Mouse (Mus musculus): ENCODE data around the gene Tirap. TPM values are rescaled to one million over a fixed set of nuclear protein-coding genes. Genes with fewer than 3 reads are reported as not detected.
"Not testable (repeated sequence)": the region's sequence is repeated elsewhere in the genome, so short reads cannot be mapped to it uniquely, and the experiment has no call there.

Gene Tirap
- polyA plus RNA-seq, 1 experiment from 2014 or later, result 11.9 TPM

DNA sequence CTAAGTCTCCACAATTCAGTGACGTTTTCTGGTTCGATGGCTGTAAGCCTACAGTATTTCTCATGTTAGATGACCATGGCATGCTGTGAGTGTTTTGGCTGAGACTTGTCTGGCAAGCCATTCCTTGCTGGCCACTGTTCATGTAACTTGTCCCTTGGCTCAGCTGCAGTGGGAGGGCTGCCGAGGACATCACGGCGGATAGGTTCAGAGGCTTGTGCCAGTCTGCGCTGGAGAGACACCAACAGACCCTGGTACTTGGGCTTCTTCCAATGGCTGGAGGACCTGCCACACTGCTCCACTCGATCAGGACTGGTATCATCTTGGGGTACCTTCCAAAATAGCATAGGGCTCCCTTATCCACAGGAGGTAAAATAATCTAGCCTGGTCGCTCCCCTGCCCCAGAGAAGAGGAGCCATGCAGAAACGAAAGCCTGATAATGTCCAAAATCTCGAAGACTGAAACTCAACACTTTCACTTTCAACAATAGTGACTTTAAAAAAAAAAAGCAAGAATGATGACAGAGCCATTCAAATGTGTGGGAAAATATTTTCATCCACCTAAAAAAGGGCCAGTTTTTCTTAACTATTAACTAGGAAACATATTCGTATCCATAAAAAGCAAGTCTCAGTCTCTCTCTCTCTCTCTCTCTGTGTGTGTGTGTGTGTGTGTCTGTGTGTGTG, 36.9 kb downstream of the Tirap start:
- DNase-seq (ENCODE audit: low spot score), result no peak
- 93% methylated on average over 11 of the region's 11 CpGs for WGBS

DNA sequence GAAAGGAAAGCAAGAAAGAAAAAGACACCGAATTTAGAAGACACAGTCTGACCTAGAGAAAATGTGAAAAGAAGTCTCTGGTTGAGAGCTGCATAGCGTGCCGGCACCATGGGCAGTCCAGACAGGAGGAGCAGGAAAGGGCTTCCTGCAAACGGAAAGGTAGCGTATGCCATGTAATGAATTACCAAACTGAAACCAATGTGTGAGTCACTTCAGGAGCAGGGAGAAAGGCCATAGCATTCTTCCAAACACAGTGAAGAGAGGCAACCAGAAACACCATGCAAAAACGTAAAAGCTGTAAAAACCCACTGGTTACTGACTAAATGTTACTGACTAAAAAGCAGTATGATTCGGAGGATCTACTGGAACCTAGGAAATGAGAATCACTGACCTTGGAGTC, 38.4 kb downstream of the Tirap start:
- no peak overlapping the region for H3K4me3 ChIP-seq (ENCODE audit: low read depth, low read length)
- no peak for DNase-seq (ENCODE audit: low spot score)
- ATAC-seq (ENCODE audit: low FRiP score), result no peak
- H3K9ac ChIP-seq (ENCODE audit: low read depth, low read length), result no peak overlapping the region
- H3K27ac ChIP-seq (ENCODE audit: low read depth, low read length), result no peak overlapping the region
- WGBS, result 95% methylated on average over 7 of the region's 7 CpGs
- no peaks in the 10 kb centered on the region for H3K9me3 ChIP-seq (ENCODE audit: control insufficient read depth, low read length)
- no peaks in the 10 kb centered on the region for H3K4me1 ChIP-seq (replicated peaks; ENCODE audit: control insufficient read depth, insufficient read depth, low read length)
- no peak overlapping the region for H3K4me2 ChIP-seq (replicated peaks; ENCODE audit: low read depth, low read length)
- no peaks in the 10 kb centered on the region for H3K27me3 ChIP-seq (ENCODE audit: control insufficient read depth, insufficient read depth, low read length)
- H3K36me3 ChIP-seq (ENCODE audit: control insufficient read depth, insufficient read depth, low read length), result no peaks in the 10 kb centered on the region

More for the DNA sequence above, 36.9 kb downstream of the Tirap start:
- H3K36me3 ChIP-seq (ENCODE audit: control insufficient read depth, insufficient read depth, low read length), result no peaks in the 10 kb centered on the region
- no peak overlapping the region for H3K4me2 ChIP-seq (replicated peaks; ENCODE audit: low read depth, low read length)
- no peaks in the 10 kb centered on the region for H3K27me3 ChIP-seq (ENCODE audit: control insufficient read depth, insufficient read depth, low read length)
- no peaks in the 10 kb centered on the region for H3K4me1 ChIP-seq (replicated peaks; ENCODE audit: control insufficient read depth, insufficient read depth, low read length)
- no peaks in the 10 kb centered on the region for H3K9me3 ChIP-seq (ENCODE audit: control insufficient read depth, low read length)
- no peak overlapping the region for H3K9ac ChIP-seq (ENCODE audit: low read depth, low read length)
- no peak overlapping the region for H3K4me3 ChIP-seq (ENCODE audit: low read depth, low read length)
- no peak for ATAC-seq (ENCODE audit: low FRiP score)
- H3K27ac ChIP-seq (ENCODE audit: low read depth, low read length), result no peak overlapping the region

DNA sequence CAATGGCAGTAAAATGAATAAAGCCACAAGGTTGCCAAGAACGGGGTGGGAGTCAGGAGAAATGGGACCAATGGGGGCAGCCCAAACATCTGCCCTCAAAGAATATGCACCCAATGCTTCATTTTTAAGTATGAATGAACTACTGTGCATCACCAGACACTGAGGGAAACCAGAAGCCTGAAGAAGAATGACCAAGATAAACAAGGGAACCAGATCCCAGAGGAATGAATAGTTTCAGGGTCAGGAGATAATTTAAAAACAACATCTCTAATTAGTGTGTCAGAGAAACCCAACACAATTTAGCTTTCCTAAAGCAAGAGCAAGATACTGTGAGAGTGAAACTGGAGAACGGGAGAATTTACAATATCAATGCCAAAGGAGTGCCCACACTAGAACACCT, 39.4 kb downstream of the Tirap start:
- H3K4me2 ChIP-seq (replicated peaks; ENCODE audit: low read depth, low read length), result no peak overlapping the region
- no peak overlapping the region for H3K27ac ChIP-seq (ENCODE audit: low read depth, low read length)
- H3K4me3 ChIP-seq (ENCODE audit: low read depth, low read length), result no peak overlapping the region
- no peaks in the 10 kb centered on the region for H3K36me3 ChIP-seq (ENCODE audit: control insufficient read depth, insufficient read depth, low read length)
- 71% methylated on average over 2 of the region's 2 CpGs for WGBS
- no peaks in the 10 kb centered on the region for H3K4me1 ChIP-seq (replicated peaks; ENCODE audit: control insufficient read depth, insufficient read depth, low read length)
- DNase-seq (ENCODE audit: low spot score) (no peak), ATAC-seq (ENCODE audit: low FRiP score) (no peak)
- H3K9me3 ChIP-seq (ENCODE audit: control insufficient read depth, low read length), result no peaks in the 10 kb centered on the region
- H3K27me3 ChIP-seq (ENCODE audit: control insufficient read depth, insufficient read depth, low read length), result no peaks in the 10 kb centered on the region
- no peak overlapping the region for H3K9ac ChIP-seq (ENCODE audit: low read depth, low read length)

DNA sequence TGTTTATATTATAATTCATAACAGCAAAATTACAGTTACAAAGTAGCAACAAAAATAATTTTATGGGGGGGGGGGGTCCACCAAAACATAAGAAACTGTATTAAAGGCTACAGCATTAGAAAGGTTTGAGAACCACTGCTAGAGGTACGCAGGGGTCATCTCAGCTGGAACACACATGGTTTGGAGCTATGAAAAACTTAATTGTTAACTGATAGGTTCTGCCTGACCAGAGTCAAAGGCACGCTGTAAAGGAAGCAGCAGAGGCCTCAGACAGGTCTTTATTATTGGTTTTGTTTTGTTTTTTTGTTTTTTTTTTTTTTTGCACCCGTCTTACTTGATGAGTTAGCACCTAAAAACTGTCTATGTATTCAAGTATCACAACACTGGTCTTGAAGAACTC, 41.6 kb downstream of the Tirap start:
- no peak overlapping the region for H3K4me3 ChIP-seq (ENCODE audit: low read depth, low read length)
- no peaks in the 10 kb centered on the region for H3K36me3 ChIP-seq (ENCODE audit: control insufficient read depth, insufficient read depth, low read length)
- H3K4me2 ChIP-seq (replicated peaks; ENCODE audit: low read depth, low read length), result no peak overlapping the region
- WGBS, result 87% methylated on average over 3 of the region's 3 CpGs
- DNase-seq (ENCODE audit: low spot score), result no peak
- no peak overlapping the region for H3K9ac ChIP-seq (ENCODE audit: low read depth, low read length)
- H3K27me3 ChIP-seq (ENCODE audit: control insufficient read depth, insufficient read depth, low read length), result no peaks in the 10 kb centered on the region
- no peaks in the 10 kb centered on the region for H3K9me3 ChIP-seq (ENCODE audit: control insufficient read depth, low read length)
- H3K4me1 ChIP-seq (replicated peaks; ENCODE audit: control insufficient read depth, insufficient read depth, low read length), result no peaks in the 10 kb centered on the region
- no peak overlapping the region for H3K27ac ChIP-seq (ENCODE audit: low read depth, low read length)
- no peak for ATAC-seq (ENCODE audit: low FRiP score)

DNA sequence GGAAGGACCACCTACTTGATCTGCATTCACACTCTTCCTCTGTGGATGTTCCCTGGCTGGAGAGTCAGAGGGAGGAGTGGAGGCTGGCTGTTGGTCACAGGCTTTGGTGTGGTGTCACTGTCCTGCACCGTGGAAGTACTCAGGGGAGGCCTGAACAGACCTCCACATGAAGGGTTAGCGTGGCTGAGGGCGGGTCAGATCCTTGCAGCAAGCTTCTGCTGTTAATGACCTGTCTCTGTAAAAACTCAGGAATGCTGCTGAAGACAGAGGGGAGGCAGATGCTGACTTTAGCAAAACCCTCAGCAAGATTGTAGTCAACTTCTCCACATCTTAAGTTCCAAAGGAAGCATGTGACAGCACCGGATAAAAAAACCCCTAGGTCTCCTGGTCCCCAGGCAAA, 43.2 kb downstream of the Tirap start:
- H3K9ac ChIP-seq (ENCODE audit: low read depth, low read length), result no peak overlapping the region
- 86% methylated on average over 4 of the region's 4 CpGs for WGBS
- H3K27ac ChIP-seq (ENCODE audit: low read depth, low read length), result no peak overlapping the region
- ATAC-seq (ENCODE audit: low FRiP score) (no peak), DNase-seq (ENCODE audit: low spot score) (no peak)
- H3K4me1 ChIP-seq (replicated peaks; ENCODE audit: control insufficient read depth, insufficient read depth, low read length), result no peaks in the 10 kb centered on the region
- no peak overlapping the region for H3K4me3 ChIP-seq (ENCODE audit: low read depth, low read length)
- H3K27me3 ChIP-seq (ENCODE audit: control insufficient read depth, insufficient read depth, low read length), result no peaks in the 10 kb centered on the region
- H3K36me3 ChIP-seq (ENCODE audit: control insufficient read depth, insufficient read depth, low read length), result no peaks in the 10 kb centered on the region
- H3K4me2 ChIP-seq (replicated peaks; ENCODE audit: low read depth, low read length), result no peak overlapping the region
- no peaks in the 10 kb centered on the region for H3K9me3 ChIP-seq (ENCODE audit: control insufficient read depth, low read length)

DNA sequence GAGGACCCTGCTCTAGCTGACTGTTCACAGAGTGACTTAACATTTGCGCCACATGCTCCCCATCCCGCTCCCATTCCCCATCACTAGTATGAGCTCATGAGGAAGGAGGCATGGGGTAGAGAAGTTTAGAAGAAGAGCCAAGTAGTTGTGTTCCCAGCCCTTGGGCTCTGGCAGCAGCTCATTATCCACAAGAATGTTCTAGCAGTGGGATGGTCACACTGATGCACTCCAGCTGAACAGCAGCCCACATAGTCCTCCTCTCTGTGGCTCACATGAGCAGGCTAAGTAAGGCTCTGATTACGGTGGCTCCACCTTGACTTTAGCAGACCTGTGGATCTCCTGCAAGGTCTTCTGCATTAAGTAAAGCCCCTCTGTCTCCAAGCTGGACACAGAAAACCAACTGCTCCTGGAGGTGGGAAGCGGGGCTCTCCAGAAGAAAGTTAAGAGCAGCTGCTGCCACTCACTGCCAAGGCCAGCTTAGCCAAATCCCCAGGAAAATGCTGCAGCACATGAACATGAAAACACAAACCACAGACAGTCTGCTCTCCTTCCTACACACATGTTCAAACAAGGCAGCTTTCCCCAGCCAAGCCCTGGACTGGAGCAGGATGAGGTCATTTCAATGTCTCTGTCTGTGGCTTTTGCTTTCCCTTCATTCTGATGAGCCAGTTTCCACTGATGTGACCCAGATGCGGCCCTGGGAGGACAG, 43.9 kb downstream of the Tirap start:
- Histone ChIP-seq H3K4me1 (replicated peaks; ENCODE audit: control insufficient read depth, insufficient read depth, low read length) (no peaks in the 10 kb centered on the region), H3K27me3 (ENCODE audit: control insufficient read depth, insufficient read depth, low read length) (no peaks in the 10 kb centered on the region), H3K9ac (ENCODE audit: low read depth, low read length) (no peak overlapping the region), H3K4me2 (replicated peaks; ENCODE audit: low read depth, low read length) (no peak overlapping the region), H3K9me3 (ENCODE audit: control insufficient read depth, low read length) (no peaks in the 10 kb centered on the region), H3K36me3 (ENCODE audit: control insufficient read depth, insufficient read depth, low read length) (no peaks in the 10 kb centered on the region), H3K4me3 (ENCODE audit: low read depth, low read length) (no peak overlapping the region), H3K27ac (ENCODE audit: low read depth, low read length) (no peak overlapping the region)
- ATAC-seq (ENCODE audit: low FRiP score), result no peak
- no peak for DNase-seq (ENCODE audit: low spot score)
- WGBS, result 94% methylated on average over 5 of the region's 5 CpGs

DNA sequence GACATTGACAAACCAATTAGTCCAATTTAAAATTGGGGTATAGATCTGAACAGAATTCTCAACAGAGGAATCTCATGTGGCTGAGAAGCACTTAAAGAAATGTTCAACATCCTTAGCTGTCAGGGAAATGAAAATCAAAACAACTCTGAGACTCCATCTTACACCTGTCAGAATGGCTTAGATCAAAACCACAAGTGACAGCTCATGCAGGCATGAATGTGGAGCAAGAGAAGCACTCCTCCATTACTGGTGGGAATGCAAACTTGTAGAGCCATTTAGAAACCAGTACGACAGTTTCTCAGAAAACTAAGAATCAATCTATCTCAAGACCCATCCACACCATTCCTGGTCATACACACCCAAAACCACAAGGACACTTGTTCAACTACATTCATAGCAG, 47.2 kb downstream of the Tirap start:
- Histone ChIP-seq H3K4me3 (ENCODE audit: low read depth, low read length) (no peak overlapping the region), H3K27me3 (ENCODE audit: control insufficient read depth, insufficient read depth, low read length) (no peaks in the 10 kb centered on the region), H3K27ac (ENCODE audit: low read depth, low read length) (no peak overlapping the region), H3K4me1 (replicated peaks; ENCODE audit: control insufficient read depth, insufficient read depth, low read length) (no peaks in the 10 kb centered on the region), H3K9me3 (ENCODE audit: control insufficient read depth, low read length) (no peaks in the 10 kb centered on the region), H3K36me3 (ENCODE audit: control insufficient read depth, insufficient read depth, low read length) (no peaks in the 10 kb centered on the region), H3K4me2 (replicated peaks; ENCODE audit: low read depth, low read length) (no peak overlapping the region), H3K9ac (ENCODE audit: low read depth, low read length) (no peak overlapping the region)
- no peak for DNase-seq (ENCODE audit: low spot score)
- 87% methylated on average over 1 of the region's 1 CpGs for WGBS
- ATAC-seq (ENCODE audit: low FRiP score), result no peak

DNA sequence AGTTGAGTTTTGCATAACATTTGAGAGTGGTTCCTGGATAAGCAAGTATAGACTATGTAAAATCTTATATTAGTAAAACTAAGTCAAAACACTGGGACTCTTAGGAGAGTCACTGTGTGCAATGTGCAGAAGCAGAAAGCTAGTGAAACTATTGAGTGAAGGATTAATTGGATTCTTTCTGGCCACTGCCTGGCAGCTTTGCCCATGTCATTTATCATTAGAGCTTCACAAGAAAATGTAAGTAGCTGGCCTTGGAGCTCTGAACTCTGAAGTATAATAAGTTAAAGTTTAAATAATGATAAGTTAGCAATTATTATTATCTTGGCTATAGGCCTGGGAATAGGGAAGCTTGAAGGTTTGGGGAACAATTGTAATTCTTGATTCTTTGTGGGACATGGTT, 51.3 kb downstream of the Tirap start:
- not testable (repeated sequence) for H3K4me2 ChIP-seq (replicated peaks; ENCODE audit: low read depth, low read length); H3K9me3 ChIP-seq (ENCODE audit: control insufficient read depth, low read length); H3K9ac ChIP-seq (ENCODE audit: low read depth, low read length); H3K27ac ChIP-seq (ENCODE audit: low read depth, low read length); H3K4me3 ChIP-seq (ENCODE audit: low read depth, low read length); DNase-seq (ENCODE audit: low spot score); H3K36me3 ChIP-seq (ENCODE audit: control insufficient read depth, insufficient read depth, low read length); H3K4me1 ChIP-seq (replicated peaks; ENCODE audit: control insufficient read depth, insufficient read depth, low read length); ATAC-seq (ENCODE audit: low FRiP score); H3K27me3 ChIP-seq (ENCODE audit: control insufficient read depth, insufficient read depth, low read length)

DNA sequence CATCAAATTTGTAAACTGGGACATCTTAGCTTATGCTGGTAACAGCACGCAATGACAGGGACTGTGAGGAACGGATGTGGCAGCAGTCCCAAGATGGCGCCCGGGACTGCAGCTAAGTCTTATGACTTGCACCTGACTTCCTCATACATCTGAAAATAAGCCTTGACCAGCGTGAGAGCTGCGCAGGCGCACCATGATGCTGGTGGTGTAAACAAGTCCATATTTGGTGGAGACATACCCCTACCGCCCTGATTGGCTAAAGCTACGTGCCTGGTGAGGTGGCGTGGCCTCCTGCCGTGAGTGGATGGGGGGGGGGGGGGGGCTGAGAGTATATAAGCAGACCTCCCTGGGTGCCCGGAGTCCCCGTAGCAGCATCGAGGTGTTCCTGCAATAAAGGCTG, 52.8 kb downstream of the Tirap start:
- not testable (repeated sequence) for DNase-seq (ENCODE audit: low spot score); H3K4me3 ChIP-seq (ENCODE audit: low read depth, low read length); H3K4me1 ChIP-seq (replicated peaks; ENCODE audit: control insufficient read depth, insufficient read depth, low read length); H3K9me3 ChIP-seq (ENCODE audit: control insufficient read depth, low read length); H3K9ac ChIP-seq (ENCODE audit: low read depth, low read length); H3K27ac ChIP-seq (ENCODE audit: low read depth, low read length); H3K27me3 ChIP-seq (ENCODE audit: control insufficient read depth, insufficient read depth, low read length); H3K36me3 ChIP-seq (ENCODE audit: control insufficient read depth, insufficient read depth, low read length); ATAC-seq (ENCODE audit: low FRiP score); H3K4me2 ChIP-seq (replicated peaks; ENCODE audit: low read depth, low read length)
- 98% methylated on average over 14 of the region's 14 CpGs for WGBS

Data from hindbrain, embryonic 11.5 days (tissue).